Mouse (Mus musculus) cerebellum, adult 2 months (tissue): ENCODE measurements around the gene Wdr92.

ENCODE experiments used
- CTCF ChIP-seq: fragments of 200-500 bp; IDR thresholded peaks from 2 replicates; pipeline ENCODE4 v1.5.1; 2011; ENCODE audit warnings: low read depth, mild to moderate bottlenecking, control low read depth, low read length, moderate library complexity, borderline replicate concordance; ENCODE audit not compliant: insufficient read depth
- POLR2A ChIP-seq: fragments of 200-500 bp; IDR thresholded peaks from 2 replicates; pipeline ENCODE4 v1.6.1; 2011; ENCODE audit warnings: low read length, control low read depth, borderline replicate concordance; ENCODE audit not compliant: insufficient read depth

DNA sequence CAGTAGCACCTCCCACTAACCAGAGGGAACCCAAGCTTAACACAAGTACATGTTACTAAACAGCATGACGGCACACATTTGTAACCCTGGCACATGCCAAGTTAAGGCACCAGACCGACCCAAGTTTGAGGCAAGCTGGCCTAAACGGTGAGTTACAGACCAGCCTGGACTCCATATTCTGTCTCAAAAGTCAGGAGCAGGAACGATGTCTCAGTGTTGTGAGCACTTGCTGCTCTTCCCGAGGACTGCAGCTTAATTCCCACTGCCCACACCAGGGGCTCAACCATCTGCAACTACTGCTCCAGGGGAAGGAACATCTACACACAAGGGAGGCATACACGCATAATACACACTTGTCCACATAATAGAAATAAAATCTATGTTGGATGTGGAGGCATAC lies 20.6 kb downstream of the Wdr92 start:
- TF ChIP-seq POLR2A = no peak
- no peak for TF ChIP-seq CTCF
